ENCODE assay signal across 23 mouse cellular contexts in genomic region chr2:160874231-160874877, GRCm38 (mm10). TPM values are rescaled to one million over a fixed set of nuclear protein-coding genes. Genes with fewer than 3 reads are reported as not detected.
DNase-seq lines count a peak whose midpoint lies in the region; ATAC-seq and TF ChIP-seq lines count a peak whose summit lies in the region.
"Had no signal": no experiment of that assay in that cellular context is flagged by ENCODE, and none has a peak within 500 bp of the region (broad histone marks: within the 10 kb centered on the region; RNA-seq: fewer than 3 reads in every experiment).

No protein-coding gene starts in this region.

- no peak for TF ChIP-seq POLR2A in heart, adult 2 months (IDR thresholded peaks at IDR 0.05; ENCODE audit: insufficient read depth, low read depth, low read length)

- no peaks in the 10 kb centered on the region for H3K79me2 ChIP-seq in heart, adult 2 months (replicated peaks; ENCODE audit: control insufficient read depth, insufficient read depth, low read length)

- H3K9ac ChIP-seq in heart, adult 2 months (ENCODE audit: low read depth, low read length) = no peak overlapping the region
- H3K9ac ChIP-seq in kidney, embryonic 16.5 days (replicated peaks; ENCODE audit: low read length) = no peak overlapping the region
- no peak overlapping the region for H3K9ac ChIP-seq in kidney, embryonic 15.5 days
- H3K9ac ChIP-seq: forebrain, embryonic 15.5 days; intestine, embryonic 15.5 days; liver, embryonic 14.5 days; neural tube, embryonic 12.5 days had no signal

- H3K9me3 ChIP-seq in kidney, embryonic 16.5 days (ENCODE audit: low read length) = no peaks in the 10 kb centered on the region; the same call in 1 of the 2 replicates
- H3K9me3 ChIP-seq in kidney, embryonic 15.5 days (replicated peaks) = no peaks in the 10 kb centered on the region
- H3K9me3 ChIP-seq: forebrain, embryonic 15.5 days; G1E; hindbrain, embryonic 15.5 days; intestine, embryonic 15.5 days; midbrain, embryonic 12.5 days had no signal

- intact Hi-C loops in heart, adult 2 months (cut with DNase I) = no loop called here

- TF ChIP-seq CTCF in heart, adult 2 months (IDR thresholded peaks at IDR 0.05) = no peak

- TF ChIP-seq EP300 in heart, adult 2 months (IDR thresholded peaks at IDR 0.05; ENCODE audit: insufficient read depth, low read depth, low read length) = peak; percentile 81

- peak in 1 of 2 experiments; percentile 36 for DNase-seq in heart, adult 2 months
- DNase-seq in heart, postnatal 4 days = no peak
- DNase-seq in testis, postnatal 10 days (ENCODE audit: low spot score) = peak; percentile 31
- DNase-seq in testis, postnatal 14 days (ENCODE audit: low spot score) = no peak
- no peak for DNase-seq in lung, adult 18-20 months
- DNase-seq: adrenal gland, postnatal 25 days; cerebellum, adult 11-12 months; cerebellum, postnatal 25 days; embryo, embryonic 11 days; gastrocnemius, postnatal 36 days; layer of hippocampus, adult 9-11 months; right cerebral cortex, postnatal 4 days; thymus, postnatal 36 days had no signal

- H3K27me3 ChIP-seq in heart, adult 2 months (ENCODE audit: control insufficient read depth, insufficient read depth, low read length) = no peaks in the 10 kb centered on the region
- H3K27me3 ChIP-seq in kidney, embryonic 16.5 days (ENCODE audit: insufficient read depth, low read length) = no peaks in the 10 kb centered on the region
- no peaks in the 10 kb centered on the region for H3K27me3 ChIP-seq in kidney, embryonic 15.5 days
- H3K27me3 ChIP-seq: forebrain, embryonic 15.5 days; hindbrain, embryonic 15.5 days; intestine, embryonic 15.5 days; midbrain, embryonic 12.5 days; neural tube, embryonic 12.5 days had no signal

- H3K36me3 ChIP-seq in heart, adult 2 months (ENCODE audit: control insufficient read depth, insufficient read depth, low read length) = peaks cover 17% of the 10 kb centered on the region
- H3K36me3 ChIP-seq in kidney, embryonic 16.5 days (ENCODE audit: insufficient read depth, low read length) = no peaks in the 10 kb centered on the region
- no peaks in the 10 kb centered on the region for H3K36me3 ChIP-seq in kidney, embryonic 15.5 days
- H3K36me3 ChIP-seq: forebrain, embryonic 15.5 days; G1E; hindbrain, embryonic 15.5 days; intestine, embryonic 15.5 days; midbrain, embryonic 12.5 days; neural tube, embryonic 12.5 days had no signal

- WGBS in heart, adult 2 months = 45% methylated on average over 5 of the region's 5 CpGs
- WGBS in kidney, embryonic 16.5 days = 69% methylated on average over 5 of the region's 5 CpGs
- 70% methylated on average over 5 of the region's 5 CpGs for WGBS in kidney, embryonic 15.5 days

- no peak for ATAC-seq in kidney, embryonic 16.5 days (ENCODE audit: low FRiP score, low TSS enrichment)
- ATAC-seq in kidney, embryonic 15.5 days (replicated peaks; ENCODE audit: low FRiP score) = no peak
- ATAC-seq: forebrain, embryonic 15.5 days; intestine, embryonic 15.5 days; lung, postnatal 0 days had no signal

- H3K4me3 ChIP-seq in heart, adult 2 months = no peak overlapping the region
- no peak overlapping the region for H3K4me3 ChIP-seq in kidney, embryonic 16.5 days (ENCODE audit: low read length)
- H3K4me3 ChIP-seq in kidney, embryonic 15.5 days (replicated peaks) = no peak overlapping the region
- H3K4me3 ChIP-seq: intestine, embryonic 15.5 days; midbrain, embryonic 12.5 days; neural tube, embryonic 12.5 days had no signal

- H3K4me2 ChIP-seq in kidney, embryonic 16.5 days (replicated peaks; ENCODE audit: low read depth, low read length) = no peak overlapping the region
- no peak overlapping the region for H3K4me2 ChIP-seq in kidney, embryonic 15.5 days

- H3K4me1 ChIP-seq in heart, adult 2 months (ENCODE audit: control insufficient read depth, insufficient read depth, low read length) = peaks cover 14% of the 10 kb centered on the region
- peaks cover 16% of the 10 kb centered on the region for H3K4me1 ChIP-seq in kidney, embryonic 16.5 days (ENCODE audit: insufficient read depth, low read length)
- H3K4me1 ChIP-seq in kidney, embryonic 15.5 days = peaks cover 17% of the 10 kb centered on the region
- H3K4me1 ChIP-seq: intestine, embryonic 15.5 days had no signal

- H3K27ac ChIP-seq in heart, adult 2 months = peak overlapping the region; percentile 97
- peak overlapping the region; percentile 34; the same call in 1 of the 2 replicates for H3K27ac ChIP-seq in kidney, embryonic 16.5 days (ENCODE audit: low read length)
- H3K27ac ChIP-seq in kidney, embryonic 15.5 days = no peak overlapping the region
- H3K27ac ChIP-seq: intestine, embryonic 15.5 days; liver, embryonic 14.5 days; neural tube, embryonic 12.5 days had no signal

RNA-seq across cellular contexts. Expression of gene Zhx3, which starts 1.6 kb away (rescaled TPM):
- total RNA-seq in heart, adult 2 months (2021) = 10 to 100 TPM; 36.7 to 36.8 TPM
- polyA plus RNA-seq in heart, adult 2 months (2012; rRNA removed) = 7.9 and 14.0 TPM in 2 replicates
- total RNA-seq in heart, postnatal 4 days (2021) = 10 to 100 TPM; 22.8 to 24.9 TPM
- polyA plus RNA-seq in kidney, embryonic 16.5 days (2015; fragmentation: Nextera tagmentation; extraction: Ambion mirVana) = 15.6 and 17.0 TPM in 2 replicates
- 13.9 and 14.5 TPM in 2 replicates for polyA plus RNA-seq in kidney, embryonic 15.5 days (2015; fragmentation: Nextera tagmentation; extraction: Ambion mirVana)

RNA-seq across cellular contexts. Expression of gene Lpin3, which starts 6.1 kb away (rescaled TPM):
- total RNA-seq in heart, adult 2 months (2021) = 1 to 10 TPM; 4.6 to 7.2 TPM
- polyA plus RNA-seq in heart, adult 2 months (2012; rRNA removed) = 4.4 and 5.4 TPM in 2 replicates
- total RNA-seq in heart, postnatal 4 days (2021) = 1 to 10 TPM; 2.1 to 2.2 TPM
- 3.5 and 3.7 TPM in 2 replicates for polyA plus RNA-seq in kidney, embryonic 16.5 days (2015; fragmentation: Nextera tagmentation; extraction: Ambion mirVana)
- polyA plus RNA-seq in kidney, embryonic 15.5 days (2015; fragmentation: Nextera tagmentation; extraction: Ambion mirVana) = 3.0 and 3.8 TPM in 2 replicates

RNA-seq across cellular contexts. Expression of gene Emilin3, which starts 37.8 kb away (rescaled TPM):
- 1 to 10 TPM; 1.5 to 2.8 TPM for total RNA-seq in heart, adult 2 months (2021)
- 0.04 TPM in 1 of 2 replicates, not detected in the other for polyA plus RNA-seq in heart, adult 2 months (2012; rRNA removed)
- 1 to 10 TPM; 8.8 to 9.6 TPM for total RNA-seq in heart, postnatal 4 days (2021)
- polyA plus RNA-seq in kidney, embryonic 16.5 days (2015; fragmentation: Nextera tagmentation; extraction: Ambion mirVana) = 7.7 and 11.5 TPM in 2 replicates
- polyA plus RNA-seq in kidney, embryonic 15.5 days (2015; fragmentation: Nextera tagmentation; extraction: Ambion mirVana) = 7.0 and 14.8 TPM in 2 replicates
- total RNA-seq: adrenal gland, postnatal 25 days had no signal
- polyA plus RNA-seq: G1E had no signal
